Mouse (Mus musculus) lung, postnatal 0 days (tissue): ENCODE data around the gene Hoxb9.

Source experiments
- CTCF ChIP-seq: IDR thresholded peaks from 2 replicates; pipeline ENCODE4 v1.5.1; 2016; ENCODE audit warnings: antibody characterized with exemption, mild to moderate bottlenecking
- EP300 ChIP-seq: IDR thresholded peaks from 2 replicates; pipeline ENCODE4 v1.6.1; 2016; ENCODE audit warnings: antibody characterized with exemption, mild to moderate bottlenecking, control low read depth

DNA sequence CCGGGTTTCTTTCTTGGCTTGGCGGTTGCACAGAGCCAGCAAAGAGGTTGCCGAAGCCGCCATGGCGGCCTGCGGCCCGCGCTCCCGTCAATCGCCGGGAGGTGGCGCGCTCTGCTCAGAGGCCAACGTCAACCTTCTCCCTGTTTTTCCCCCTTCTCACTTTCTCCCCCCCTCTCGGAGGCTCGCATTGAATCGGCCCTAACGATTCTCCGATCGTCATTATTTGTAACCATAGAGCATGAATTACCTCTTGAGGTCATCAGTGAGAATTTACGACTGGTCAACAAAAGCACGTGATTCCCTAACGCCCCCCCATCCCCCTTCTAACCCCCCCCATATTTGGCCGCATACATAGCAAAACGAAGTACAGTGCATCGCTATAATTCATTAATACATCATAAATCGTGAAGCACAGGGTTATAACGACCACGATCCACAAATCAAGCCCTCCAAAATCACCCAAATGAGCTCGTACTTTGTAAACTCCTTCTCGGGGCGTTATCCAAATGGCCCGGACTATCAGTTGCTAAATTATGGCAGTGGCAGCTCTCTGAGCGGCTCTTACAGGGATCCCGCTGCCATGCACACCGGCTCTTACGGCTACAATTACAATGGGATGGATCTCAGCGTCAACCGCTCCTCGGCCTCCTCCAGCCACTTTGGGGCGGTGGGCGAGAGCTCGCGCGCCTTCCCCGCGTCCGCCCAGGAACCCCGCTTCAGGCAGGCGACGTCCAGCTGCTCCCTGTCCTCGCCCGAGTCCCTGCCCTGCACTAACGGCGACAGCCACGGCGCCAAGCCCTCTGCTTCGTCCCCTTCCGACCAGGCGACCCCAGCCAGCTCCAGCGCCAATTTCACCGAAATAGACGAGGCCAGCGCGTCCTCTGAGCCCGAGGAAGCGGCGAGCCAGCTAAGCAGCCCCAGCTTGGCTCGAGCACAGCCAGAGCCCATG, 32.2 kb downstream of the Hoxb9 start, which contains the start of gene Hoxb5:
- TF ChIP-seq CTCF (peak; percentile 93), EP300 (no peak; the same call in 1 of the 2 replicates)
